Mouse (Mus musculus) thymus, adult 2 months (tissue): Measurements from ENCODE around the gene Opcml.

Source experiments
- CTCF ChIP-seq: fragments of 200-500 bp; IDR thresholded peaks from 2 replicates; pipeline ENCODE4 v1.5.1; 2012; ENCODE audit warnings: mild to moderate bottlenecking, control low read depth, low read length, moderate library complexity, borderline replicate concordance; ENCODE audit not compliant: control insufficient read depth, poor library complexity, insufficient read depth; ENCODE audit errors: extremely low read depth
- POLR2A ChIP-seq: fragments of 200-500 bp; IDR thresholded peaks from 2 replicates; pipeline ENCODE4 v1.6.1; 2012; ENCODE audit warnings: mild to moderate bottlenecking, low read length, control low read depth, moderate library complexity; ENCODE audit not compliant: control insufficient read depth, poor library complexity, insufficient read depth; ENCODE audit errors: extremely low read depth

DNA sequence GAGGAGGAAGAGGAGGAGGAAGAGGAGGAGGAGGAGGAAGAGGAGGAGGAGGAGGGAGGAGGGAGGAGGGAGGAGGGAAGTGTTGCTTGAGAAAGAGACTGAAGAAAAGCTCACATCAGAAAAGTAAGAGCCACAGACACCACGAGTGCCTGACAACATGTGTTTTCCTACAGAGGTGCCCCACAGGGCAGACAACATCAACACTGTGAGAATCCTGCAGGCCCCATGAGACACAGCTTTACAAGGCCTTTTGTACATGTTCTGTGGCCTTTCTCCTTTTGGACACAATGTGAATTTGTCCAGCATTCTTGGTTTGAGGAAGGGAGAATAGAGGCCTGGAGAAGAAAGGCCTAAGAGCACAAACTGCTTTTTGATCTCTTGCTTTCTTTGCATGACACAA, 471.4 kb downstream of the Opcml start:
- TF ChIP-seq POLR2A (no peak), CTCF (no peak)
